Mouse (Mus musculus) embryonic facial prominence, embryonic 14.5 days (tissue): ENCODE measurements at regions not wholly inside any gene's neighbourhood (a gene's known extent, or its start where the extent isn't known, plus 50 kb on each side); places are given as distances from the start of the nearest gene placed in this dataset.

Experiments
- ATAC-seq: fragments of 200-750 bp; cut with Nextera tagmentation; 2 replicates; pipeline ENCODE4 v1.8.0; 2017; ENCODE audit warnings: low read depth, moderate number of reproducible peaks, moderate TSS enrichment
- DNase-seq: peaks from one replicate; pipeline ENCODE4 v3.0.0-alpha.2; 2015; ENCODE audit warnings: low spot score
- H3K27ac ChIP-seq: fragments of 300-500 bp; sonication (generic); replicated peaks from 2 replicates; pipeline ENCODE4 v1.5.1; 2014; ENCODE audit warnings: low read depth, mild to moderate bottlenecking, low read length, moderate library complexity
- H3K27me3 ChIP-seq: fragments of 300-500 bp; sonication (generic); replicated peaks from 2 replicates; pipeline ENCODE4 v1.6.1; 2014; ENCODE audit warnings: low read length; ENCODE audit not compliant: control insufficient read depth, insufficient read depth
- H3K36me3 ChIP-seq: fragments of 300-500 bp; sonication (generic); 2 replicates; pipeline ENCODE4 v1.6.1; 2014; ENCODE audit warnings: low read length, mixed read lengths; ENCODE audit not compliant: control insufficient read depth, insufficient read depth
- H3K4me1 ChIP-seq: fragments of 300-500 bp; sonication (generic); 2 replicates; pipeline ENCODE4 v1.6.1; 2014; ENCODE audit warnings: antibody characterized with exemption, low read length; ENCODE audit not compliant: control insufficient read depth, insufficient read depth
- H3K4me2 ChIP-seq: fragments of 300-500 bp; sonication (generic); 2 replicates; pipeline ENCODE4 v1.6.1; 2014; ENCODE audit warnings: low read depth, mild to moderate bottlenecking, low read length, moderate library complexity, mixed read lengths
- H3K4me3 ChIP-seq: fragments of 300-500 bp; sonication (generic); 2 replicates; pipeline ENCODE4 v1.5.1; 2014; ENCODE audit warnings: low read depth, mild to moderate bottlenecking, low read length
- H3K9ac ChIP-seq: fragments of 300-500 bp; sonication (generic); 2 replicates; pipeline ENCODE4 v1.6.1; 2014; ENCODE audit warnings: low read depth, mild to moderate bottlenecking, low read length, moderate library complexity, mixed read lengths
- H3K9me3 ChIP-seq: fragments of 300-500 bp; sonication (generic); 2 replicates; pipeline ENCODE4 v1.6.1; 2016; ENCODE audit warnings: low read length; ENCODE audit not compliant: control insufficient read depth
- WGBS: fragments of 180-500 bp; shearing (Covaris S2); extraction: QIAGEN DNeasy Blood & Tissue Kit; methylation state at CpG from one replicate; pipeline ENCODE4 v1.1.7; 2014; 5-methylcytosine and 5-hydroxymethylcytosine counted together

DNA sequence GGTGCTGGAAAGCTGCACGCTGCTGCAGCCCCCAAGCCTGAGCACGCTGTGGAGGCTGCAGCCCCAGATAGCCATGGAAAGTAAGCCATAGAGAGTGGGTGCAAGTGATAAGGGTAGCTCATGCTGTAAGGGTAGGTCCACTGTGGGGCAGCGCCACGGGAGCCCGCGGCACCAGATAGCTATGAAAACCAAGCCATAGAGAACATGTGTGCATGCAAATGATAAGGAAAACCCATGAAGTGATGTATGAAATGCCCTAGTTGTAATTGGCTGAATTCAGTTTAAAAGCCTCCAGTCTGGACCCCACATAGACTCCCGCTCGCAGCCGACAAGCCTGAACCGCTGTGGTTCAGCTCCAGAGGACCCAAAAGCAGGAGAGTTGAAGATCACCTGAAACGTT, 58.8 kb upstream of the L3mbtl3 start:
- no peaks in the 10 kb centered on the region for H3K4me1 ChIP-seq
- no peak for DNase-seq
- WGBS, result 91% methylated on average over 11 of the region's 11 CpGs
- no peaks in the 10 kb centered on the region for H3K36me3 ChIP-seq
- no peak overlapping the region for H3K27ac ChIP-seq
- no peak overlapping the region for H3K9ac ChIP-seq
- ATAC-seq, result no peak
- H3K4me2 ChIP-seq, result no peak overlapping the region
- H3K4me3 ChIP-seq, result no peak overlapping the region
- 0 out of 2 replicates have a peak, but pooled peaks cover 4% of the 10 kb centered on the region for H3K9me3 ChIP-seq
- no peaks in the 10 kb centered on the region for H3K27me3 ChIP-seq

DNA sequence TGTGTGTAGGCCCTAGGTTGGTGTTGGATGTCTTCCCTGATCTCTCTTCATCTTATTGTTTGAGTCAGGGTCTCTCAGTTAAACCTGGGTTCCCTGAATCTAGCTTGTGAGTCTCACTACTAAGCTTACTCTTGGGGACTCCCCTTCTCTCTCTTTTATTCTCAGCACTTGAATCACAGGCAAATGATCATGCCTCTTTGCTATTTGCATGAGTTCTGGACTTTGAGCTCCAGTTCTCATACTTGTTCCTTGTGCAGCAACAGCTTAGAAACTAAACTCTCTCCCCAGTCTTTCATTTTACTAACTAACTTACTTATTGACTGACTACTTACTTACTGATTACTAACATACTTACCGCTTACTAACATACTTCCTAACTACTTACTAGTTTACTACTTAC, 64.9 kb upstream of the L3mbtl3 start:
- Histone ChIP-seq H3K27me3 (no peaks in the 10 kb centered on the region), H3K9me3 (0 out of 2 replicates have a peak, but pooled peaks cover 4% of the 10 kb centered on the region), H3K4me1 (no peaks in the 10 kb centered on the region), H3K9ac (no peak overlapping the region), H3K36me3 (no peaks in the 10 kb centered on the region), H3K4me2 (no peak overlapping the region), H3K4me3 (no peak overlapping the region), H3K27ac (no peak overlapping the region)
- no peak for ATAC-seq
- 95% methylated on average over 1 of the region's 1 CpGs for WGBS
- no peak for DNase-seq

DNA sequence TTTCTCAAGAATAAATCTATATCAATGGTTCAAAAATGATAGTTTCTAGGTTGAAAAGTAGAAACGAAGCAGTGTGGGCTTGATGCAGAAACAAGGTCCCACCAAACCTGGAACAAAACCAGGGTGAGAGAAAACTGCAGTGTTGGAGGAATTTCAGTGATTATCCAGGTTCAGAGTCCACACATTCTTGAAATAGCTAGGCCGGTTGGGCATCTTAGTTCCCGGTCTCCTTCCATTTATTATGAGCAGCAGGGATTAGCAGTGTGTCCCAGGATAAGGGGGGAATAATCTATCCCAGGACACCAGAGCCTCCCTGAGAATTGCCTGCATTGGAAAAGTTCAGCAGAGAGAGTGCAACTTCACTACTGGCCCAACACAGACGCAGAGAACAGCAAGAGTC, 108.5 kb upstream of the L3mbtl3 start:
- ATAC-seq, result no peak
- no peaks in the 10 kb centered on the region for H3K4me1 ChIP-seq
- WGBS, result 41% methylated on average over 4 of the region's 4 CpGs

DNA sequence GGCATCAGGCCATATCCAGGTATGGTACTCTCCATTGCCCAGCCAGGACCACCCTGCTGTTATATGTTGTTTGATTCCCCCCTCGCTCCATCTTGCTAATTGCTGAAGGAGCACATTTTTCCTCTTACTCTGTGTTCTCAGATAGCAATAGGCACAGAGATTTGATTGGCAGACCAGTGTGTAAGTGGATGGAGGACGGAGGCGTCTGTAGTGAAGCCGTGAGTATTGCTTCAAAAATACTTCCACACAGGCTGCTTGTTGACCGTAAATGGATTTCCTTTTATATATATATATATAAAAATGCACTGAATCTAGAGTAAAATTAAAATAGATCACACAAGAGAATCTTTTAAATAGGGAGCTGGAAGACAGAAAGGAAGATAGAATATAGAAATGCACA, 115.6 kb upstream of the L3mbtl3 start:
- no peak for ATAC-seq

More for the DNA sequence above, 108.5 kb upstream of the L3mbtl3 start:
- Histone ChIP-seq H3K9me3 (no peaks in the 10 kb centered on the region), H3K4me2 (no peak overlapping the region), H3K27me3 (no peaks in the 10 kb centered on the region), H3K4me3 (no peak overlapping the region), H3K9ac (no peak overlapping the region), H3K36me3 (no peaks in the 10 kb centered on the region), H3K27ac (no peak overlapping the region)
- no peak for DNase-seq

DNA sequence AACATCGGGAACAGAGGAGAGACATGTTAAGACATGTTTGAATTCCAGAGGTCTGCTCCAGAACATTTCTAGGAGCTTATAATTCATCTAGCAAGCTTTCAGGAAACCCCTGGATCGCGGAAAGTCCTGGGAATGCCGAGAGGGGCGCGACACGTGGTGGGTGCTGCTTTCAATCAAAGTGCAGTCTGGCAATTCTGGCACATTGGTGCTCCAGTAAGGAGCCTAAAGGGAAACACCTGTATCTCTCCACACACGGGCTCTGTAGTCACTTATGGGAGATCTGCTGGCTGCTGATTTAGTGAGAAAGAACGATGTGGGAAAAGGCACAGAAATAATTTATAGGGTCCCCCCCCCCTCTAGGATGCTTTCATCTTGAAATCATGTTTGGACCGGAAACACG, 116.4 kb upstream of the L3mbtl3 start:
- no peak overlapping the region for H3K4me3 ChIP-seq
- ATAC-seq (no peak; the same call in 1 of the 2 replicates), DNase-seq (no peak)
- no peaks in the 10 kb centered on the region for H3K36me3 ChIP-seq
- peak overlapping the region; percentile 34 for H3K4me2 ChIP-seq
- no peaks in the 10 kb centered on the region for H3K9me3 ChIP-seq
- no peaks in the 10 kb centered on the region for H3K27me3 ChIP-seq
- no peak overlapping the region for H3K9ac ChIP-seq
- 33% methylated on average over 11 of the region's 11 CpGs for WGBS
- no peaks in the 10 kb centered on the region for H3K4me1 ChIP-seq
- no peak overlapping the region for H3K27ac ChIP-seq

More for the DNA sequence above, 115.6 kb upstream of the L3mbtl3 start:
- Histone ChIP-seq H3K4me3 (no peak overlapping the region), H3K9ac (no peak overlapping the region), H3K4me2 (no peak overlapping the region), H3K27me3 (no peaks in the 10 kb centered on the region), H3K4me1 (no peaks in the 10 kb centered on the region), H3K9me3 (no peaks in the 10 kb centered on the region), H3K36me3 (no peaks in the 10 kb centered on the region), H3K27ac (no peak overlapping the region)
- 75% methylated on average over 5 of the region's 5 CpGs for WGBS
- DNase-seq, result no peak

DNA sequence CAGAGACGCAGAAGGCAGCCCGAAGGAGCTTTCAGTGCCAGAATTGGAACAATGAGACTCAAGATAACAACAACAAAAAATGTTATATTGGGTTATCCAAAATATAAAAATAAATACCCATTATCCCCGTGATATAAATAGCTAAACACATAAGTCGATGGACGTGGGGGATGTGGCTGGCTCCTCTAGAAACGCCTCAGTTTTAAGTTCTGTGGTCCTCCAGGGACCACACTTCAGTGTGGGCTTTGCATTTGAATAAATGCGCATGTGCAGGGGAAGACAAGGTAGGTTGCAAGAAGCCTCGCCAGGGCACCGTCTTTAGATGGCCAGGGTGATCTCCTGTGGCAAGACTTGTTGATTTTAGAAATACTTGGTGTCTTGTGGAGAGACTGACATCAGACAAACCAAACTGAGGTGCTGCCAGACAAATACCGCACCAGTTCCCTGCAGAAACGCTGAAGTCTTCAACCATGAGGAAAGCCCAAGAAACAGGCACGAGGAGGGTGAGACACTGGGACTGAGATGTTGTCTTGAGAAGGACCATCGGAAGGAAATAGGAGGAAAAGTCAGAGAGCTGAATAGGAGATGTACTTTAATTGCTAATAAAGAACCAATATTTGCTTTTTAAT, 117.2 kb upstream of the L3mbtl3 start:
- Histone ChIP-seq H3K27ac (no peak overlapping the region), H3K36me3 (no peaks in the 10 kb centered on the region), H3K4me3 (no peak overlapping the region), H3K27me3 (no peaks in the 10 kb centered on the region), H3K9me3 (no peaks in the 10 kb centered on the region), H3K4me2 (no peak overlapping the region), H3K9ac (no peak overlapping the region), H3K4me1 (no peaks in the 10 kb centered on the region)
- WGBS, result 72% methylated on average over 13 of the region's 13 CpGs
- ATAC-seq, result no peak
- DNase-seq, result no peak

DNA sequence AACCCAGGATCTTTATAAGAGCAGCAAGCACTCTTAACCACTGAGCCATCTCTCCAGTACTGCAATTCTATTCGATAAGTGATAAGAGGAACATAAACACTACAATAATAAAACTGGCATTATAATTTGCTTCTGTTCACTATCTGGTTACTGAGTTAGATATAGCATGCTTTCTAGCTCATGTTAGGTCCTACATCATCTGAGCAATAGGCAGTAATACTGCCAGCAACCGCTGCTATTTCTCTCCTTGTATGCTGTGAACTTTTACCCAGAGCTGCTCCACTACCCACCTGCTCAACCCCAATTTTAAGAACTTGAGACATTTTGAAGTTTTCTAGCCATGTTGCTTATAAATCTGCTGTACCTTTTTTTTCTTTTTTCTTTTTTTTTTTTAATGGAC, 118.0 kb upstream of the L3mbtl3 start:
- no peak for ATAC-seq
- H3K27me3 ChIP-seq, result no peaks in the 10 kb centered on the region
- 96% methylated on average over 2 of the region's 2 CpGs for WGBS

DNA sequence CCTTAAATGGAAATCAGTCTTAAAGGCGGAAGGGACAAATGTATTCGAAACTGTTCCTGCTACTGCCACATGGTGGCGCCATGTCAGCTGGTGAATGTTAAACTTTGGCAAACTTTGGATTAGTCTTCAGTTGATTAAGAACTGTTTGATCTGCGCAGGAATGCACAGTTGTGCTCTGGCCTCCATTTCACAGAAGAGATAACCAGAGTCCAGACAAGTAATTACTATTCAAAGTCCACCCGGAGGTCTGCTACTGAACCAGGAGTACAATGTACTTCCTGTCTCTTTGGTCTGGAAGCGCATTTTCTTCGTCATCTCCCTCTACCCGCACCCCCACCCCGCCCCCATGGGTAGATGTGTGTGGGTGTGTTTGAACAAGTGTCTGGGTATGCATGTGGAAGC, 118.6 kb upstream of the L3mbtl3 start:
- no peak for ATAC-seq
- no peaks in the 10 kb centered on the region for H3K4me1 ChIP-seq
- DNase-seq, result no peak
- H3K27ac ChIP-seq, result no peak overlapping the region
- no peaks in the 10 kb centered on the region for H3K27me3 ChIP-seq
- no peak overlapping the region for H3K4me3 ChIP-seq
- H3K9ac ChIP-seq, result no peak overlapping the region
- H3K4me2 ChIP-seq, result no peak overlapping the region
- H3K9me3 ChIP-seq, result no peaks in the 10 kb centered on the region
- 58% methylated on average over 9 of the region's 9 CpGs for WGBS
- H3K36me3 ChIP-seq, result no peaks in the 10 kb centered on the region

More for the DNA sequence above, 118.0 kb upstream of the L3mbtl3 start:
- no peak overlapping the region for H3K4me3 ChIP-seq
- no peaks in the 10 kb centered on the region for H3K4me1 ChIP-seq
- H3K27ac ChIP-seq, result no peak overlapping the region
- no peak overlapping the region for H3K9ac ChIP-seq
- DNase-seq, result no peak
- H3K4me2 ChIP-seq, result no peak overlapping the region
- H3K36me3 ChIP-seq, result no peaks in the 10 kb centered on the region
- H3K9me3 ChIP-seq, result no peaks in the 10 kb centered on the region

DNA sequence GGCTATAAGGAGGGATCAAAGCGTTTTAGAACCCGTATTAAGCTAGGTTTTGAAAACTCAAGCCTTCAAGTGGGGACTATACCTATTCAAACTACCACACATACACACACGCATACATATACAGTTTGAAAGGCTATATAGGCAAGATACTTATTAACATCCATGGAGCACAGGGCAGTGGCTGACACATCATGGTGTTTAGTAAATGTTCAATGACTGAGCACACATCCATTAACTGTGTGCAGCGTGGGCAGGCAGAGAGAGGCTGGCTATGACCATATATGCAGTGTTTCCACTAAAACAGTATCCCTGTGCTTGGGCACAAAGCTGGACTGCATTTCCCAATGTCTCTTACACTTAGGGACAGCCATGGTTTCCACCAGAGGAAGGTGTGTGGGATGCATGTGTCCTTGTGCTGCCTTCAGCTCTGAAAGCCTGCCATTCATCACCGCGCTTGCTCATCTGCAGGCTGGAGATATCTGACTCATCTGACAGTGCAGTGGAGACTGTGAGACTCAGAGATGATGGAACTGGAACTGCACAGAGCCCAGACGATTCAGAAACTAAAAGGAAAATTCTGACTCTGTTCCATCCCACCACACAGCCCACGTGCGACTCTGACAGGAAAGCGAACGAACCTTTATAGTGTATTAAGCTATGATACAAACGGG, 124.6 kb upstream of the L3mbtl3 start:
- H3K4me2 ChIP-seq, result no peak overlapping the region
- H3K4me1 ChIP-seq, result no peaks in the 10 kb centered on the region
- no peak for ATAC-seq
- H3K9ac ChIP-seq, result no peak overlapping the region
- H3K27me3 ChIP-seq, result no peaks in the 10 kb centered on the region
- H3K4me3 ChIP-seq, result no peak overlapping the region
- DNase-seq, result no peak
- H3K9me3 ChIP-seq, result no peaks in the 10 kb centered on the region
- no peak overlapping the region for H3K27ac ChIP-seq
- H3K36me3 ChIP-seq, result no peaks in the 10 kb centered on the region
- WGBS, result 90% methylated on average over 12 of the region's 12 CpGs
